Mouse (Mus musculus): ENCODE results near the gene Carmil1. TPM values are rescaled to one million over a fixed set of nuclear protein-coding genes. Genes with fewer than 3 reads are reported as not detected.

The Carmil1 gene
- polyA plus RNA-seq (2016; fragmentation: Nextera tagmentation; extraction: Ambion mirVana) = 43.5 and 47.6 TPM in 2 replicates

DNA sequence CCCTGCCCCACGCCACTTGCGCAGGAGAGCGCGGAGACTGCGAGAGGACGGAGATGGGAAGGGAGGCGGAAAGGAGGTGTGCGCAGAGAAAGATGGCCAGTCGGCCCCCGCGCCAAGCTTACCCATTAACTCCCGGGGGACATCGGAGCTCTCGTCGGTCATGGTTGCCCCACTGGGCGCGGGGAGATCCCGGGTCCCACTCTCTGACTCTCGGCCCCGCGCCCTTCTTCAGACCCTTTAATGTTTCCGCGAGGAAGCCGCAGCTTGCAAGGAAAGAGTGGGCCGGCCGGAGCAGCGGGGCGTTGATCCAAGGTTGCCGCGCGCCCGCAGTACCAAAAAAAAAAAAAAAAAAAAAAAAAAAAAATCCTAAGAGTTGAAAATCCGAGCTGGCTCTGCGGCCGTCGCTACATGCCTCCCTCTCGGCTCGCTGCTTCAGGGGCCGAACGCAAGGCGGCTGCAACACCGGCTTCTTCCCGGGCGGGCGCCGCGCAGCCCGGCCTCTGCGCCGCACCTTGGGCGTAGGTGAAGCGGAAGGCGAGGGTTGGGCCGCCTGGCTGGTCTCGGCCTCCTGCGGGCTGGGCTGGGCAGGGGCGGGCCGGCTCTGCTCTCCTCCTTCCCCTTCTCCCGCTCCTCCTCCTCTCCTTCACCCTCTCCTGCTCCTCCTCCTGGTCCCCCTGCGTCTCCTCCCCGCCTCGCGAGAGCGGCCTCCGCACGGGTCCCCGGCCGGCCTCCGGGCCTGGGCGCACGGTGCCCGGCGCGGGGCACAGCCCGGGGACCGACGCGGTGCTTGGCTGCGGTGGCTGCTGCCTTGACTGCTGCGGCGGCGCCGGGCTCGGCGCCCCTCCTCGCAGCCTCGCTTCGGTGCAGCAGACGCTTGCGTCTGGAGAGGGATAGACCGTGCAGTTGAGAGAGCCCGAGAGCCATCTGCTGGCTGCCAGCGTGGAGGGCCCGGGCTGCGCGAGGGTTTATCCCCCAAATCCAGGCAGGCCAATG lies at the start of gene Carmil1:
Gene Carmil1, minus strand, starts transcription at position 357 of the 993 bp plus-strand sequence.
- Histone ChIP-seq H3K4me2 (peak within 1 kb of the TSS; percentile 88), H3K4me1 (replicated peaks) (peaks cover 17% of the 10 kb centered on the region), H3K27me3 (no peaks in the 10 kb centered on the region), H3K27ac (peak within 1 kb of the TSS; percentile 97), H3K9me3 (no peaks in the 10 kb centered on the region), H3K36me3 (peaks cover 4% of the 10 kb centered on the region; the same call in 1 of the 2 replicates), H3K4me3 (replicated peaks) (peak within 1 kb of the TSS; percentile 68), H3K9ac (replicated peaks) (peak within 1 kb of the TSS; percentile 77)
- ATAC-seq (ENCODE audit: insufficient number of reproducible peaks, insufficient read depth, low FRiP score, low TSS enrichment, low read depth) = peak; percentile 98
- WGBS = under 1% methylated on average over 86 of the region's 96 CpGs

DNA sequence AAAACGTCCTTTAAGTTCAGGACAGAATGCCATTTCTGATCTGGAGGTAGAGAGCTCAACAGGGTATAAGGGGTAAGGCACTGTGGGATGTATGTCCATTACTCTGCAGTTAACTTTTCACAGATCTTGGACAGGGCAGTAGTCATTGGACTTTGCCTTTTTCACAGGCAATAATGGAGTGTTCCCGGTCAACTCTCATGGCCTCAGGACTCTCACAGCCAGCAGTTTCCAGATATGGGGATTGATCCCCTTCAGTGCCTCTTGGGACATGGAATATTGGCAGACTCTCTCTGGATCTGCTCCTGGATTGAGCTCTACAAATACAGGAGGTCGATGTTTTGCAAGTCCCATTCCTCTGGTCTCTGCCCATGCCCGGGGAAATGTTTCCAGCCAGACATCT lies 49.5 kb upstream of the Carmil1 start:
- Histone ChIP-seq H3K4me1 (replicated peaks) (peaks cover 7% of the 10 kb centered on the region; the same call in 1 of the 2 replicates), H3K36me3 (no peaks in the 10 kb centered on the region), H3K27me3 (no peaks in the 10 kb centered on the region), H3K9ac (replicated peaks) (no peak overlapping the region), H3K9me3 (no peaks in the 10 kb centered on the region), H3K27ac (no peak overlapping the region), H3K4me3 (replicated peaks) (no peak overlapping the region), H3K4me2 (no peak overlapping the region)
- ATAC-seq (ENCODE audit: insufficient number of reproducible peaks, insufficient read depth, low FRiP score, low TSS enrichment, low read depth) = no peak
- WGBS = 72% methylated on average over 4 of the region's 4 CpGs

DNA sequence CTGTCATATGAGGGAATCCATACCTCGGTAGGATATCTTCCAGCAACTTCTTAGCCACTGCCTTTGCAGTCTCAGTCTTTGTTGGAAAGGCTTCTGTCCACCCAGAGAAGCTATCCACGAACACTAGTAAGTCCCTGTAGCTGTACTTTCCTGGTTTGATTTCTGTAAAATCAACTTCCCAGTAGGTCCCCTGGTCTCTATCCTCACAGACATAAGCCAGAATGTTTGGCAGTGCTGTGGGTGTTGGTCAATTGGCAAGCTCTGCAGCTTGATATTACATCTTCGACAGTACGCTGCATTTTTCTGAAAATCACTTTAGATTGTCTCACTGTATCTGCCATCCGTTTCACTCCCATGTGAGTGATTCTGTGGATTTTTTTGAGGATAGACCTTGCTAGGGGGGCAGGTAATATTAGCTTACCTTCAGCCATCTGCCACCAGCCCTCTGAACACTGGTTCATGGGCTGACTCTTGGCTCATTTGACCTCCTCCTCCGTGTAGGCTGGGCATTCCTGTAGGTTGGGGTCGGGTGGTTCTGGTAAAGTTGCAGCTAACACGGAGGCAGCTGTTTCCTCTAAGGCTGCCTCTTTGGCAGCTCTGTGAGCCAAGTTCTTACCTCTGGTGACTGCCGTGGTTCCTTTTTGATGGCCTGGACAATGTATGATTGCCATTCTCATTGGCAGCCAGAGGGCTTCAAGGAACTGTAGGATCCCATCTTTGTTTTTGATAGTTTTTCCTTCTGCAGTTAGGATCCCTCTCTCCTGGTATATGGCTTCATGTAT lies 47.6 kb upstream of the Carmil1 start:
- Histone ChIP-seq H3K4me3 (replicated peaks) (no peak overlapping the region), H3K9ac (replicated peaks) (no peak overlapping the region), H3K4me1 (replicated peaks) (peaks cover 7% of the 10 kb centered on the region; the same call in 1 of the 2 replicates), H3K27ac (no peak overlapping the region), H3K36me3 (no peaks in the 10 kb centered on the region), H3K9me3 (no peaks in the 10 kb centered on the region), H3K27me3 (no peaks in the 10 kb centered on the region), H3K4me2 (no peak overlapping the region)
- ATAC-seq (ENCODE audit: insufficient number of reproducible peaks, insufficient read depth, low FRiP score, low TSS enrichment, low read depth) = no peak
- WGBS = 80% methylated on average over 9 of the region's 9 CpGs

DNA sequence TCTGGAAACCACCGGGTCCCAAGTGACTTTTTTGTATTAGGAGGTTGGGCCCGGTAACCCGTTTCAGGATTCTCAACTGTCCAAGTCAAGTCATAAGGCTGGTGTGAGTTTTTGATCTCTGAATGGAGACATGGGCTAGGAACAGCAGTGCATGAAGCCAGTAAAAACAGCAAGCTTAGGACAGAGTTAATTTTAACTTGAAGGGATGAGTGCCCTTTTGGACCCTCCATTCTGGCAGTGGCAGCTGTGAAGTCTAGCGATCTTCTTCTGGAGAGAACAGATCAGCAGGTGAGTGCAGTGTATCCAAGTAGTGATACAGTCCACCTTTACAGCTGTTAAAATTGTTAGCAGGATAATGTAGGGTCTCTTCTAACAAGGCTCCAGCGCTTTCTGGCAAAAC lies 46.6 kb upstream of the Carmil1 start, which contains the start of gene Cmah:
Gene Cmah, plus strand, starts transcription at position 204 of the 400 bp plus-strand sequence.
- Histone ChIP-seq H3K4me3 (replicated peaks) (no peak within 1 kb of the TSS), H3K9me3 (no peaks in the 10 kb centered on the region), H3K9ac (replicated peaks) (no peak within 1 kb of the TSS), H3K27me3 (no peaks in the 10 kb centered on the region), H3K36me3 (no peaks in the 10 kb centered on the region), H3K27ac (no peak within 1 kb of the TSS), H3K4me2 (no peak within 1 kb of the TSS), H3K4me1 (replicated peaks) (peaks cover 7% of the 10 kb centered on the region; the same call in 1 of the 2 replicates)
- no peak for ATAC-seq (ENCODE audit: insufficient number of reproducible peaks, insufficient read depth, low FRiP score, low TSS enrichment, low read depth)
- WGBS = 79% methylated on average over 5 of the region's 5 CpGs

DNA sequence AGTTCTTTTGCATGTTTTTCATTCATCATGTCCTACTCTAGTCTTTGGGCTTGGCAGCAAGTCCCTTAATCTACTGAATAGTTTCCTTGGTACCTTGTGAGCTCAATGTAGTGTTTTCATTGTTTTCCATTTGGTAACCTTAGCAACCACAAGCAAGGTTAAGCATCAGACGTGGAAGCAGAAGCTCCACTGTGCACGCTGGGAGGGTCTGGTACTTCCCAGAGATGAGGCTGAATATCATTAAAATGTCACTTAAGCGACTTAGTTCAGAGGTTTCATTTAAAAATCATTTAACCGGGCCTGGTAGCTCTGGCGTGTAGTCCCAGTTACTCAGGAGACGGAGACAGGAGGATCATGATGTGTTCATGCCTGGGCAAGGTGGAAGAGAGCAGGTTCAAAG lies 40.7 kb upstream of the Carmil1 start:
- no peak overlapping the region for H3K4me3 ChIP-seq (replicated peaks)
- no peaks in the 10 kb centered on the region for H3K27me3 ChIP-seq
- H3K4me1 ChIP-seq (replicated peaks) = no peaks in the 10 kb centered on the region
- no peak for ATAC-seq (ENCODE audit: insufficient number of reproducible peaks, insufficient read depth, low FRiP score, low TSS enrichment, low read depth)
- no peak overlapping the region for H3K4me2 ChIP-seq
- no peaks in the 10 kb centered on the region for H3K36me3 ChIP-seq
- H3K9ac ChIP-seq (replicated peaks) = no peak overlapping the region
- 76% methylated on average over 6 of the region's 6 CpGs for WGBS
- no peak overlapping the region for H3K27ac ChIP-seq
- no peaks in the 10 kb centered on the region for H3K9me3 ChIP-seq

DNA sequence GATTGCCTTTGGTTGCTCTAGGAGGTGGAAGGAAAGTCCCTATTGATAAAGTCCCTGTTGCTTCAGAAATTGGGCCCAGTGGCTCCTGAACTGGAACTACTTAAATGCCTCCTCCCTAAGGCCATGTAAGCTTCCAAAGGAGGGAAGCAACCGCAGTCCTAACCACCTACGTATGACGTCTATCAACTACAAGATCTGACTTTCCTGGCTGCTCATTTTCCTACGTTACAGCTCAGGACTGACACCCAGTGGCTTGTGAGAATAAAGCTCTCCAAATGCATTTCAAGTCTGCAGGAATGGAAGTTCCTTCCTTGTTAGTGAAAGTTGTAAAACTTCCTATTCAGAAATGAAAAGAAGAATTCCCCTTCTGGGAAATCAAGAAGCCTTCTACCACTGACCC lies 38.0 kb upstream of the Carmil1 start:
- WGBS = 25% methylated on average over 4 of the region's 4 CpGs
- no peak overlapping the region for H3K27ac ChIP-seq
- no peak overlapping the region for H3K4me2 ChIP-seq
- H3K27me3 ChIP-seq = no peaks in the 10 kb centered on the region
- no peaks in the 10 kb centered on the region for H3K36me3 ChIP-seq
- no peak overlapping the region for H3K4me3 ChIP-seq (replicated peaks)
- no peak for ATAC-seq (ENCODE audit: insufficient number of reproducible peaks, insufficient read depth, low FRiP score, low TSS enrichment, low read depth)
- H3K9ac ChIP-seq (replicated peaks) = no peak overlapping the region
- H3K9me3 ChIP-seq = no peaks in the 10 kb centered on the region
- no peaks in the 10 kb centered on the region for H3K4me1 ChIP-seq (replicated peaks)

DNA sequence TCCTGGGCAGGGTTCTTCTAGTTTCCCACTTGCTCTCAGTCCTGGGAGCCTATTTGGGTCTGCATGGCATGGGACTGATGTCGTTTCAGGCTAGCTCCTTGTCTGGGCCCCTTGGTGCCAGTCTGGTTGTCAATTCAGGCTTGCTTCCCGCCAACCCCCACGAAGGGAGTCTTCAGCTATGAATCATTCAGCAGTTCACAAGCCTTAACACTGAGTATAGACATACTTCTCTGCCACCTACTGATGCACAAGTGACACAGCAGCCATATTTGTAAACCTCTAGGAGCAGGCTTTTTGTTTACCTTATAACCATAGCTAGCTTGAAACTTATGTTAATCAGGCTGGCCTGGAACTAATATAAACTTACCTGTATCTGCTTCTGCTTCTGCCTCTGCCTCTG lies 36.0 kb upstream of the Carmil1 start:
- WGBS = 72% methylated on average over 3 of the region's 3 CpGs
- no peak for ATAC-seq (ENCODE audit: insufficient number of reproducible peaks, insufficient read depth, low FRiP score, low TSS enrichment, low read depth)
- H3K36me3 ChIP-seq = no peaks in the 10 kb centered on the region

DNA sequence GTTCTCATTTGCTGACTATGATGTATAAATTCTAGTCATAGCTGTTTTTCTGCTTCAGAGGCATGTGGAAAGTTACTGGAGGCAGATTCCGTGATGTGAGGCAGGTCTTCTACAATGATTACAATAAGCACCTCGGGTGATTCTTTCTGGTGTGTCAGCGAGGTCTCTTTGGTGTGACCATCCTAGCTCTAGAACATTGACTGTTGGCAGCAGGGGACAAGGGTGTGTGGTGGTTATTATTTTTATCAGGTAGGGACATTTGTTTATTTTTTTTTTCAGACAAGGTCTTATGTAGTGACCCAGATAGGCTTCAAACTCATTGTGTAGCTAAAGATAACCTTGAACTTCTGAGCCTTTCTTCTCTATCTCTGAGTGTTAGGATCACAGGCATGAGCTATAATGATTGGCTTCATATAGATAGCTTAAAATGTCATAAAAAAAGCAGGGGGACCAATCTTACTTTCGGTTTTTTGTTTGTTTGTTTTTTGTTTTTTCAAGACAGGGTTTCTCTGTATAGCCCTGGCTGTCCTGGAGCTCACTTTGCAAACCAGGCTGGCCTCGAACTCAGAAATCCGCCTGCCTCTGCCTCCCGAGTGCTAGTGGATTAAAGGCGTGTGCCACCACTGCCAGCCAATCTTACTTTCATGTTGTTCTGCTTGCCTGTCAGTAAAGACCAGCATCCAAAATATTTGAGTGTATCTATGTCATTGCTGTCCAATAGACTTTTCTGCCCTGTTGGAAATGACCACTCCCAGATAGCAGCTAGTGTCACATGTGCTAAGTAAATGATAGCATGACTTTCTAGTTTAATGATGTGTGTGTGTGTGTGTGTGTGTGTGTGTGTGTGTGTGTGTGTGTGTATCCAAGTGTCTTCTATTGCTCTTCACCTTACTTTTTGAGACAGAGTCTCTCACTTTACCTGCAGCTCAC lies 30.7 kb upstream of the Carmil1 start:
- WGBS = 89% methylated on average over 8 of the region's 8 CpGs
- Histone ChIP-seq H3K4me1 (replicated peaks) (no peaks in the 10 kb centered on the region), H3K9me3 (no peaks in the 10 kb centered on the region), H3K27ac (no peak overlapping the region), H3K4me2 (no peak overlapping the region), H3K9ac (replicated peaks) (no peak overlapping the region), H3K36me3 (no peaks in the 10 kb centered on the region), H3K4me3 (replicated peaks) (no peak overlapping the region), H3K27me3 (no peaks in the 10 kb centered on the region)
- no peak for ATAC-seq (ENCODE audit: insufficient number of reproducible peaks, insufficient read depth, low FRiP score, low TSS enrichment, low read depth)

More for the DNA sequence above, 36.0 kb upstream of the Carmil1 start:
- Histone ChIP-seq H3K4me2 (no peak overlapping the region), H3K27ac (no peak overlapping the region), H3K9me3 (no peaks in the 10 kb centered on the region), H3K27me3 (no peaks in the 10 kb centered on the region), H3K9ac (replicated peaks) (no peak overlapping the region), H3K4me3 (replicated peaks) (no peak overlapping the region), H3K4me1 (replicated peaks) (no peaks in the 10 kb centered on the region)

DNA sequence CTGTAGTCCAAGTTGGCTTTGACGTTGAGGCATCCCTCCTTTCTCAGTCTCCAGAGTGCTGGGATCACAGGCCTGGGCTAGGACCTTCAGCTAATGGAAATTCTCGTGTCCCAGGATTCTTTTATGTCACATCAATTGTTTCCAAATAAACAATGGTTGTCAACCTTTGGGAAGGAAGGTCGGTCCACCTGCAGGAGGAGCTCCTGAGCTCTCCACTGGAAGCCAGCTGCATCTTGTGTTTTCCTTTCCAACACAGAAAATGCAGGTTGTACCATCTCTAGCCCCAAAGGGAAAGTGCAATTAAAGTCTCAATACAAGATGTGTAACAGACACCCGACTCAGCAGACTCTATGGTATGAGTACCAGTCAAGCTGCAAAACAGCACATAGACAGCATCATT lies 25.7 kb upstream of the Carmil1 start:
- ATAC-seq (ENCODE audit: insufficient number of reproducible peaks, insufficient read depth, low FRiP score, low TSS enrichment, low read depth) = no peak
- no peak overlapping the region for H3K9ac ChIP-seq (replicated peaks)
- H3K4me1 ChIP-seq (replicated peaks) = no peaks in the 10 kb centered on the region
- H3K4me3 ChIP-seq (replicated peaks) = no peak overlapping the region
- 58% methylated on average over 4 of the region's 4 CpGs for WGBS
- no peaks in the 10 kb centered on the region for H3K36me3 ChIP-seq
- H3K4me2 ChIP-seq = no peak overlapping the region
- no peak overlapping the region for H3K27ac ChIP-seq
- H3K9me3 ChIP-seq = no peaks in the 10 kb centered on the region
- no peaks in the 10 kb centered on the region for H3K27me3 ChIP-seq

DNA sequence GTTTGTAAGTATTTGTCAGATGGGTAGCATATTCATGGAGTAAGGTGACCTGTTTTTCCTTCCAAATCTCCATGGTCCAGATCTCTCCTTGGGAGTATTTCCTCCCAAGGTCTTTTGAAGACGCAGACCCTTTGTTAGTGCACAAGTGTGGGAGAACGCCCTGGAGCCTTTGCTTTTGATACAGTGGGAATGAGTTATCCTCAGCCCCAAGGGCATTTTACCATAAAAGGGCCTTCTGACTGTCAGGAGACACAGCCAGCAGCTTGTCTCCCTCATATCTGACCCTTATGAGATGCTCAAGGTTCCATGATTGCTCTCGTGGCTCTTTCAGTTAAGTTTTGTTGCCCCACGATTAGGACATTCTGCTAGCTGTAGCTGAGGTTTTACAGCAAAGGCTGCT lies 24.9 kb upstream of the Carmil1 start:
- no peak overlapping the region for H3K9ac ChIP-seq (replicated peaks)
- H3K4me3 ChIP-seq (replicated peaks) = no peak overlapping the region
- no peaks in the 10 kb centered on the region for H3K36me3 ChIP-seq
- no peaks in the 10 kb centered on the region for H3K9me3 ChIP-seq
- no peak overlapping the region for H3K4me2 ChIP-seq
- H3K27ac ChIP-seq = no peak overlapping the region
- no peaks in the 10 kb centered on the region for H3K4me1 ChIP-seq (replicated peaks)
- 80% methylated on average over 4 of the region's 4 CpGs for whole genome bisulfite sequencing
- no peaks in the 10 kb centered on the region for H3K27me3 ChIP-seq
- no peak for ATAC-seq (ENCODE audit: insufficient number of reproducible peaks, insufficient read depth, low FRiP score, low TSS enrichment, low read depth)
